Mouse (Mus musculus): Measurements from ENCODE around the gene Srsf6.

DNA sequence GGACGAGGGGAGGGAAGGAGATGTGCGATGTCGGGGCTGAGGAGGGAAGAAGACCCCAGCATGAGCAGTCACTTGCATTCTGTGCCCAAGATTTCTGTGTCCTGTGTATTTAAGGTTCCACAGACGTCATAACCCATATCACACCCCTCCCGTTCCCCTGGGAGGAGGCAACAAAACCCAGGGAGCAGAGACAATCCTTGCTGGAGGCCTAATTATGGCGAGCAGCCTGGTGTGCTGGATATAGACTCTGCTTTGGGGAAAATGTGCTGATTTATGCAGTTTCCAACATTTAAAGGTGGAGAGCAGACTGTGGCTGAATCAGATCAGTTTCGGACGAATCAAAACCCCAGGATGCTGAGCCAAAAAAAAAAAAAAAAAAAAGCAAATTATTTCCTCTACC is 42.7 kb upstream of the Srsf6 start:
- TF ChIP-seq CTCF (IDR thresholded peaks at IDR 0.05; ENCODE audit: control insufficient read depth, insufficient read depth, insufficient replicate concordance, low read depth, low read length) (no peak), POLR2A (IDR thresholded peaks at IDR 0.05; ENCODE audit: control insufficient read depth, low read depth, low read length) (no peak)

Measured in testis, adult 2 months (tissue).